In the genomic region with DNA sequence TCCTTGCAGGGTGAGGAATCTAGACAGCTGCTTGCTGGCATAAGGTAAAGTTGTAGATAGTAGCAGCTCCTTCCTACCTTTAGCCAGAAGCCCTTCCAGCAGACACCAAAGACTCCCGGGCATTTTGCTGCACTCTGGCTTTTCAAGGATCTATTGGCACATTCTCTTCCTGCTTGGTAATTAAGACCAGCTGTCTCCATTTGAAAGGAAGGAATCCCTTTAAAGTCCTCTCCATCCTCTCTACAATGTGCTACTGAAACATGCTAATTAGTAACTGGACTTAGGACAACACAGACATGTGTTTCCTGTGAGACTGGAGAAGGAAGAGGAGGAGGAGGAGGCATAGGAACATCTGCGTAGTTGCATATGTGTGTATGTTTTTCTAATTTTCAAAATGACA, we compare ENCODE assay signal across 17 mouse cellular contexts.
DNase-seq lines count a peak whose midpoint lies in the region; ATAC-seq and TF ChIP-seq lines count a peak whose summit lies in the region.
"Had no signal": no experiment of that assay in that cellular context is flagged by ENCODE, and none has a peak within 500 bp of the region (broad histone marks: within the 10 kb centered on the region; RNA-seq: fewer than 3 reads in every experiment).

No protein-coding gene starts in this region.

- no peak overlapping the region for H3K4me2 ChIP-seq in hindbrain, embryonic 13.5 days
- H3K4me2 ChIP-seq in forebrain, embryonic 14.5 days (ENCODE audit: low read length): no peak overlapping the region
- no peak overlapping the region for H3K4me2 ChIP-seq in intestine, postnatal 0 days (replicated peaks; ENCODE audit: low read depth)
- H3K4me2 ChIP-seq: intestine, embryonic 15.5 days; liver, embryonic 13.5 days; stomach, embryonic 15.5 days had no signal

- no peak for ATAC-seq in hindbrain, embryonic 13.5 days (ENCODE audit: low FRiP score)
- peak; percentile 65 for ATAC-seq in forebrain, embryonic 14.5 days
- ATAC-seq in erythroid progenitor cell, adult 5-6 weeks (replicated peaks; ENCODE audit: low FRiP score, poor library complexity, severe bottlenecking): no peak
- no peak for ATAC-seq in intestine, postnatal 0 days
- ATAC-seq: intestine, embryonic 15.5 days; Patski had no signal

- peaks cover 11% of the 10 kb centered on the region; the same call in 1 of the 2 replicates for H3K4me1 ChIP-seq in hindbrain, embryonic 10.5 days (replicated peaks)
- H3K4me1 ChIP-seq in hindbrain, embryonic 13.5 days (replicated peaks): peaks cover 3% of the 10 kb centered on the region; the same call in 1 of the 2 replicates
- H3K4me1 ChIP-seq in forebrain, embryonic 14.5 days (ENCODE audit: control insufficient read depth, insufficient read depth, low read length): peaks cover under 1% of the 10 kb centered on the region; the same call in 1 of the 2 replicates
- no peaks in the 10 kb centered on the region for H3K4me1 ChIP-seq in intestine, postnatal 0 days (replicated peaks; ENCODE audit: control insufficient read depth, insufficient read depth, low read length)
- H3K4me1 ChIP-seq: intestine, embryonic 15.5 days; liver, embryonic 13.5 days; stomach, embryonic 15.5 days had no signal

- H3K9me3 ChIP-seq in hindbrain, embryonic 10.5 days: no peaks in the 10 kb centered on the region
- H3K9me3 ChIP-seq in hindbrain, embryonic 13.5 days: no peaks in the 10 kb centered on the region
- no peaks in the 10 kb centered on the region for H3K9me3 ChIP-seq in forebrain, embryonic 14.5 days (replicated peaks; ENCODE audit: control insufficient read depth, low read length)
- no peaks in the 10 kb centered on the region for H3K9me3 ChIP-seq in intestine, postnatal 0 days (ENCODE audit: control insufficient read depth)
- H3K9me3 ChIP-seq: intestine, embryonic 15.5 days; liver, embryonic 13.5 days; midbrain, embryonic 10.5 days; stomach, embryonic 15.5 days had no signal

- H3K9ac ChIP-seq in hindbrain, embryonic 13.5 days: no peak overlapping the region
- H3K9ac ChIP-seq in forebrain, embryonic 14.5 days (ENCODE audit: low read length): no peak overlapping the region
- H3K9ac ChIP-seq in intestine, postnatal 0 days (ENCODE audit: low read depth, low read length): no peak overlapping the region
- H3K9ac ChIP-seq: intestine, embryonic 15.5 days; liver, embryonic 13.5 days; stomach, embryonic 15.5 days had no signal

- TF ChIP-seq CTCF in intestine, postnatal 0 days (IDR thresholded peaks at IDR 0.05; ENCODE audit: low read depth): no peak

- H3K27ac ChIP-seq in hindbrain, embryonic 10.5 days: peak overlapping the region; percentile 40; the same call in 1 of the 2 replicates
- no peak overlapping the region for H3K27ac ChIP-seq in hindbrain, embryonic 13.5 days
- H3K27ac ChIP-seq in forebrain, embryonic 14.5 days (ENCODE audit: low read depth, low read length): no peak overlapping the region
- no peak overlapping the region for H3K27ac ChIP-seq in intestine, postnatal 0 days (ENCODE audit: low read depth, low read length)
- H3K27ac ChIP-seq: intestine, embryonic 15.5 days; liver, embryonic 13.5 days; midbrain, embryonic 10.5 days; stomach, embryonic 15.5 days had no signal

- DNase-seq in hindbrain, embryonic 10.5 days (ENCODE audit: low spot score): no peak
- DNase-seq in Muller cell, postnatal 12 days (ENCODE audit: inconsistent ontology term): peak; percentile 51
- DNase-seq in brain, adult 2 months (ENCODE audit: low read depth, low spot score): peak; percentile 44
- DNase-seq in forebrain, embryonic 14.5 days (ENCODE audit: low spot score): no peak
- DNase-seq: cerebellum, adult 9-11 months; gastrocnemius, postnatal 14 days; kidney, postnatal 36 days; liver, embryonic 13.5 days; right cerebral cortex, postnatal 4 days; thymus, postnatal 4 days had no signal

- no peak overlapping the region for H3K4me3 ChIP-seq in hindbrain, embryonic 10.5 days
- no peak overlapping the region for H3K4me3 ChIP-seq in hindbrain, embryonic 13.5 days
- no peak overlapping the region for H3K4me3 ChIP-seq in forebrain, embryonic 14.5 days (ENCODE audit: low read depth, low read length)
- no peak overlapping the region for H3K4me3 ChIP-seq in intestine, postnatal 0 days (ENCODE audit: low read depth, low read length)
- H3K4me3 ChIP-seq: intestine, embryonic 15.5 days; liver, embryonic 13.5 days; midbrain, embryonic 10.5 days; stomach, embryonic 15.5 days had no signal

- H3K27me3 ChIP-seq in hindbrain, embryonic 10.5 days (ENCODE audit: insufficient read depth, poor library complexity, severe bottlenecking): no peaks in the 10 kb centered on the region
- no peaks in the 10 kb centered on the region for H3K27me3 ChIP-seq in hindbrain, embryonic 13.5 days
- no peaks in the 10 kb centered on the region for H3K27me3 ChIP-seq in forebrain, embryonic 14.5 days (replicated peaks; ENCODE audit: control insufficient read depth, insufficient read depth, low read length)
- H3K27me3 ChIP-seq in intestine, postnatal 0 days (replicated peaks; ENCODE audit: control insufficient read depth, insufficient read depth, low read length): 0 out of 2 replicates have a peak, but pooled peaks cover 5% of the 10 kb centered on the region
- H3K27me3 ChIP-seq: intestine, embryonic 15.5 days; liver, embryonic 13.5 days; Patski; stomach, embryonic 15.5 days had no signal

- no peaks in the 10 kb centered on the region for H3K36me3 ChIP-seq in hindbrain, embryonic 10.5 days
- H3K36me3 ChIP-seq in hindbrain, embryonic 13.5 days: no peaks in the 10 kb centered on the region
- no peaks in the 10 kb centered on the region for H3K36me3 ChIP-seq in forebrain, embryonic 14.5 days (ENCODE audit: control insufficient read depth, insufficient read depth, low read length)
- no peaks in the 10 kb centered on the region for H3K36me3 ChIP-seq in intestine, postnatal 0 days (ENCODE audit: control insufficient read depth, insufficient read depth)
- H3K36me3 ChIP-seq: intestine, embryonic 15.5 days; liver, embryonic 13.5 days; midbrain, embryonic 10.5 days; stomach, embryonic 15.5 days had no signal

- WGBS in hindbrain, embryonic 10.5 days: 30% methylated on average over 2 of the region's 2 CpGs
- WGBS in hindbrain, embryonic 13.5 days: 41% methylated on average over 2 of the region's 2 CpGs
- WGBS in forebrain, embryonic 14.5 days: 22% methylated on average over 2 of the region's 2 CpGs
- 40% methylated on average over 2 of the region's 2 CpGs for WGBS in intestine, postnatal 0 days

Comparison
In these comparisons a context has a peak if more than half of its experiments do, and no peak if none do; other contexts are left out.
1. DNase-seq: peak in Muller cell, postnatal 12 days (single experiment) and brain, adult 2 months (single experiment); none in hindbrain, embryonic 10.5 days (single experiment) and forebrain, embryonic 14.5 days (single experiment).